Mouse (Mus musculus): ENCODE data around the gene Rbbp8nl.
A peak's percentile ranks its signal among the peaks of the same experiment; 100 is the strongest.
"Not testable (repeated sequence)": the region's sequence is repeated elsewhere in the genome, so short reads cannot be mapped to it uniquely, and the experiment has no call there.

Rbbp8nl gene

DNA sequence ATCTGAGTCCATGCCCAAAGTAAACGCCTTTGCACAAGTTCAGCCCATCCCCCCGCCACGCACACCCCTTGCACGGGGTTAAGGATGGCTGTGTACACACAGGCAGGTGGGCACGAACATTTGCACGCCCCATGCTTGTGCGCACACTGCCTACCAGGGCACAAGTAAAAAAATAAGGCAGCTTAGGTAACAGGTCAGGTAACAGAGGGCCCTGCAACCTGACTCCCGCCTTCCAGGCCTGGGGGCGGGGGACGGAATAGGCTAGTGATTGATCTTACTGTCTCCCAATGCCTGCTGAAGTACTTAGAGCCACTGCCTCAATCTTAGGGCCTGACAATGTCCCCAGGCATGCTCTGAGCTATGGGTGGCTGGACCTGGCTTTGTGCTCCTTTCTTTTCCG is 713 bp downstream of the Rbbp8nl start:
- no peak for DNase-seq (ENCODE audit: inconsistent ontology term)

GRCm38 (mm10) chr2:180279321-180279720 is 10.4 kb downstream of the Rbbp8nl start:
- DNase-seq (ENCODE audit: inconsistent ontology term): no peak

DNA sequence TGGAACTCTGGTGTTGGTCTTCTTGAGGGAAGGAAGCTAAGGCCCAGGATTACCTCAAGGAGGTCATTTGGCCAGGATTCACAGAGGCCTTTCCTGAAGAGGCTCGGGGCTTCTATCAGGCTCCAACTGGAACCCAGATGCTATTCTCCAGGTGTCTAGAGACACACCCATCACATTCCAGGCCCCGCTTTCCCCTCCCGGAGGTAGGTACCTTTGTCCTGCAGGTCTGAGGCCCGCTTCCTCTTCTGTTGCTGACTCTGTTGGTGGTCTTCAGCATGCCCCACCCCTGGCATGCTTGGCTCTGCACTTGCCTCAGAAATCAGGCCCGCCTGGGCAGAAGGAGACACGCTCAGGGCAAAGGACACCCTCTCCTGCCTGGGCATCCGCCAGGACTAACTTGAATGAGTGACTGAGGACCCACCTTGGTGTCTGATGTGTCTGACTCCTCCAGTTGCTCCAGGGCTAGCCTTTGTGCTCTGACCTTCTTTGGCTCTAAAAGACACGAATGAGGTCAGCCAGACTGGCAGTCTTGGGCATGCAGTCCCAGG is 11.8 kb downstream of the Rbbp8nl start:
- no peak for DNase-seq (ENCODE audit: inconsistent ontology term)

- DNase-seq (ENCODE audit: inconsistent ontology term): no peak
Observed at GRCm38 (mm10) chr2:180276851-180277259, 12.8 kb downstream of the Rbbp8nl start.

- no peak for DNase-seq (ENCODE audit: inconsistent ontology term)
Observed at GRCm38 (mm10) chr2:180276385-180276784, 13.3 kb downstream of the Rbbp8nl start.

- DNase-seq (ENCODE audit: inconsistent ontology term): peak; percentile 80
Observed at GRCm38 (mm10) chr2:180275836-180276235, 13.8 kb downstream of the Rbbp8nl start.

- DNase-seq (ENCODE audit: inconsistent ontology term): no peak
Observed at GRCm38 (mm10) chr2:180274523-180274922, 15.2 kb downstream of the Rbbp8nl start.

DNA sequence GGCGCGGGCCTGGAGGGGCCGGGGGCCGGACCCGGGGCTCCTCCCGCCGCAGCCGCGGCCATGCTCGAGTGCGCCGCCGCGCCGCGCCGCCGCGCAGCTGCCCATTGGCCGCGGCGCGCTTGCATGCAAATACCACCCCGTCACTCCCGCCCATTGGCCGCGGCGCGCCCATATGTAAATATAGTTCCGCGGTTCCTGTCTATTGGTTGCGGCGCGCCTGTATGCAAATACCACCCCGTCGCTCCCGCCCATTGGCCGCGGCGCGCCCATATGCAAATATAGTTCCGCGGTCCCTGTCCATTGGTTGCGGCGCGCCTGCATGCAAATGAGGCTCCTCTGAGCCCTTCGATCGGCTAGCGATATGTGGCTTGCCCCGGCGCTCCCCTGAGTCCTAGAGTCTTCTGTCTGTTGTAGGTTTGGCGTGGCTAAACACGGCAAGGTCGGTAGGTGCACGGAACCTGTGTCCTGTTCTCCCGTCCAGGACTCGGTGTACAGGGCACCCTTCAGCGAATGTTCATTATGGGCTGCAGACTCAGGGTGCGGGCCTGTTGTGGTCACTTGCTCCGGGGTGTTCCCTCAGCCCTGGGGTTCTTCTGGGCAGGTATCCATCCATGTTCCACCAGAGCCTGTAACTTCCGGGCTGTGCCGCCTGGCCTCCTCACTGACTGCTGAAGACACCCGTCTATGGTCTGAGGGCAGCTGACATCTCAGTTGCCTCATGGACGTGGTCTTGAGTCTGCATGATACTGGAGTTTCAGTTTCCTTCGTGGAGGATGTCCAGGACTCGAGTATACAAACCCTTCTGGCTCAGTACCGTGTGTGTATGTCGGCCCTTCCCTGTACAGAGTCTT is 16.1 kb downstream of the Rbbp8nl start, which contains the start of gene Cables2:
Gene Cables2, minus strand, starts transcription at position 103 of the 851 bp plus-strand sequence.
- DNase-seq (ENCODE audit: inconsistent ontology term): peak; percentile 99

- DNase-seq (ENCODE audit: inconsistent ontology term): no peak
Observed at GRCm38 (mm10) chr2:180272884-180273321, 16.8 kb downstream of the Rbbp8nl start.

DNA sequence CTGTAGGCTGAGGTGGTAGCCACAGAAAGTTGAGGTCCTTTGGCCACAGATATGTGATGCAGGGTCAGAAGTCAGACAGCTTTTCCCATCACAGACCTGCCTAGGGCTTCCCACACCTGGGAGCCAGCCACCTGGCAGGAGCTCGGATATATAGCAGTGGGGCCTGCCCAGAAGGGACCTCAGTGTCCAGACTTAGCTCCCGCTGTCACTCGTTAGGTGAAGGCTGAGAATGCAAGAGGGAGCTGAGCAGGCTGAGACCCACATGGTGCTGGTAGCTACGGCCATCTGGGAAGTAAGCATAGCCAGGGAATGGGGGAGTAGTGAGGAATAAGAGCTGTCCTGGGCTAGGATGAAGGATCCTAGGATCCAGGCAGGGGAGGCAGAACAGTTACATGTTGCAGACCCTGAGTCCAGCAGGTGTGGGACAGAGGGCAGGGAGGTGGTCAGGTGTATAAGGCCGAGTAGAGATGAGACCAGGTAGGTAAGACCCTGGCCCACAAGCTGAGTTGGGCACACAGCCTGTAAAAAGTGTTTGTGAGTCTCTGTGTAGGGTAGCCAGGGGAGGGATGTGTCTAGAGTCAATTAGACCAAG is 17.8 kb downstream of the Rbbp8nl start:
- DNase-seq (ENCODE audit: inconsistent ontology term): no peak

DNA sequence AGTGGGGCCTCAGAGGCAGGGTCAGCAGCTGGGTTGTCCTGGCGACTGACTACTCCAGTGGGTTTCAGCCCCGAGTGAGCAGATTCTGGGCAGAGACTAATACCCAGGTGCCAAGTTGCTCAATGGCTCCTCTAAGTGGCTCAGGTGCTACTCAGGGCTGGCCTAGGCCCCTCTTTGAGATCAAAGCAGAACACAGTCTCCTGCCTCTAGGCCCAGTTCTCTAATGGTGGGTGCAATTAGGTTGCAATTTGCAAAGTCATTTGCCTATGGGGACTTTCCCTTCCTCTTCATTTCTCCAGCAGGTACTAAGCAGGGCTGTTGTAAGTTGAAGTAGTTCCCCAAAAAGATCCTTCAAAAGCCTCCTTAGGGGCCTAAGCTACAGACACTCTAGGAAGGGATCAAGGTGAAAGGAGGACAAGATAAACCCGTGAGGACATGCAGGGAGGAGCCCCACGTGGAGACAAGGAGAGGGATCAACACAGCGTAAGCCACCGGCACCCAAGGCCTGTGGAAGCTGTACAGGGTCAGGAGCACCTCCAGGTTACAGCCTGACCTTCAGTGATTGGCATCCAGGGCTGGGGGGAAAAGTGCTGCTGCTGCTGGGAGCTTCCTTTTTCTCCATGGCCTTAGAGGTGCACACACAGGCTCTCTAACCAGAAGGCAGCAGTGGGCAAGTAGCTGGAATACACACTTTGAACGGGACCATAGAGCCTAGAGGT is 19.0 kb downstream of the Rbbp8nl start:
- DNase-seq (ENCODE audit: inconsistent ontology term): no peak

DNA sequence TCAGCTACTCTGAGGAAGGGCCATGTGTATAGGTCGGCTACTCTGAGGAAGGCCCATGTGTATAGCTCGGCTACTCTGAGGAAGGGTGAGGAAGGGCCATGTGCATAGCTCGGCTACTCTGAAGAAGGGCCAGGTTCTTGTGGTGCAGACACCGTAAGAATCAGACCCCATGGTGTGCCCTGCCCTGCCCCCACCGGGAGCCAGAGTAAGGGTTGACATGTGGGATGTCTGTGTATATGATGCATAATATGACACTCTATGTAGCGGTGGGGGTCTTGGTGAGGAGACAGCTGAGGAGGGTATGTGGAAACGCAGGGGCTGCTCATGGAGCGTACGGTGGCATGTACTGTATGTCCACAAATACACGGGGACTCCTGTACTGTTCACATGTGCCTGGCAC is 20.4 kb downstream of the Rbbp8nl start:
- DNase-seq (ENCODE audit: inconsistent ontology term): no peak

- DNase-seq (ENCODE audit: inconsistent ontology term): no peak
Observed at GRCm38 (mm10) chr2:180267955-180268354, 21.7 kb downstream of the Rbbp8nl start.

DNA sequence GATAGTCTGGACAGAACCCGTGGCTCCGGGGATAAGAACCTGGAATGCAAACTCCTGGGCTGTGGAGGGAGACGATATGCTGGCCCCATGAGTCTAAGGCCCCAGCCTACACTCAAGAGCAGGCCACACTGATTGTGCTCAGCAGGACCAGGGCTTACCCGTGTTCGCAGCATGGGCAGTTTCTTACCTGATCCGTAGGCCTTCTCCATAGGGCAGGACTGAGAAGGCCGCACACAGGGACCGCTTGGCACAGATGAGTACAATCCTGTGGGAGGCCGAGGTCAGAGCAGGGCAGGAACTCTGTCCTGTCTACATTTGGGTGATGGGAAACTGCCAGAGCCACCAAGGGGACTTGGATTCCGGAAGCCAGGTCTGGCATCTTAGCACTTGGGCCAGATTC is 26.8 kb downstream of the Rbbp8nl start:
- DNase-seq (ENCODE audit: inconsistent ontology term): no peak

DNA sequence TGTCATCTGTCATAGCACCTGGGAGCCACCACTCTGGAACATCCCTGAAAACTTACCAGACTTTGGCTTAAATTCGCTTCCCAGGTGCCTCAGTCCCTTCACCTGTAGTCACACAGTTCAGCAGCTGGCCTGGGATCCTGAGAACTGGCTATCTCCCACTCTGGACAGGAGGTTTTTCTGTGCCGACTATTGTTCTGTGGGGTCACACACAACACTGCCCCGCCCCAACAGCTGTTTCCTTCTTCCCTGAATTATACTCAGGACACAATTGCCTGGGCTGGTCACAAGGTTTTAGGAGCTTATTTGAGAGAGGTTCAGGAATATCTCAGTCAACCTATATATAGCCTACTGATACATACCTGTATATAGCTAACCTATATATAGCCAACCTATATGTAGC is 27.2 kb downstream of the Rbbp8nl start:
- DNase-seq (ENCODE audit: inconsistent ontology term): no peak

DNA sequence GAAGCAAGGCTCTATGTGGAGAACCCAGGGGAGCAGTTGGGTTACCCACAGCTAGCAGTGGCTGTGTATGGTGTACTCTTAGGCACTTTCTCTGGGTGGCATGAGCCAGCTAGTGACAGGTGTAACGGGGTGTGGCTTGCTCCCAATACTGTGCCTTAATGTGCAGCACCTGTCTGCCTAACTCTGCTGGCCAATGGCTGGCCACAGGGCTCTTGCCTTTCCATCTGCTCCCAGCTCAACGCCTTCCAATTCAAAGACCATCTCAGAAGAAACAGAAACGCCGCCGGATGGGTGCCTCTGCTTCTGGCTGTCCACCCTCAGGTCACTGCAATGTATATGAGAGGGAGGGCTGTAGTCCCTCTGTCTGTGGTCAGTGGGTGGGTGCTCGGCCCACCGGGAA is 27.8 kb downstream of the Rbbp8nl start:
- DNase-seq (ENCODE audit: inconsistent ontology term): no peak

DNA sequence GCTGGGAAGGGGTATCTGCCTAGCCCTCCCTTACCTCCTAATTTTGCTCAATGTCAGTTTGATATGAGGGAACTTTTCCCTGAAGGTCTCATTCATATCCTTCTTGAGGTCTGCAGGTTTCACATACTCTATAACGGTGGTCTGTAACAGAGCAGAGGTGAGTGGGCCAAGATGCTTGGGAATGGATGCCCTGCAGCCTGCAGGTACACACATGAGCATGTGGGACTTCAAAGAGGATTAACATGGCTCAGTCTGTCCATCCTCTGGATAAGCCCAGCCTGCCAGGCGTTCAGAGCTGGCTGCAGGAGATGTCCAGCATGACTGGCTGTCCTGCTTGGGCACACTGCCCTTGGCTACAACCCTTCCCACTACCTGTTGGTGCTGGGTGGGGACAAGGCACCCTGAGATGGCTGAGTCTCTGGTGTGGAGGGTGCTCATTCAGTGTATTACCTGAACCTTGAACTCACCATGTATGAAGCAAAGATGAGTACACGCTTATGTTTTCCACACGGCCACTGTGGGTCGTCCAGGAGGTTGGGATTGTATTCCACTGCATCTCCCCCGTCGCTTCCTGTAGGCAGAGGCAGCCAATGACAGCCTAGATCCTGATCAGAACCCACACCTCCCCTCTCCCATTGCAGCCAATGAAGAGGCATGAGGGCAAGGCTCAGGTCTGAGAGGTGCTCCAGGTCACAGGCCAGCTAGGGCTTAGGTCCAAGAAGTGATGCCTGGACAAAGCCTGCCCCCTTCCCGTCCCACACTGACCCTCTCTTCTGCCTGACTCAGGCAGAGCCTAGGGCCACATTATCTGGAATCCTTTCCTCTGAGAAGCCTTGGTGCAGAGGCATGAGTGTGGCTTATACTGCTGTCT is 28.8 kb downstream of the Rbbp8nl start:
- DNase-seq (ENCODE audit: inconsistent ontology term): no peak

DNA sequence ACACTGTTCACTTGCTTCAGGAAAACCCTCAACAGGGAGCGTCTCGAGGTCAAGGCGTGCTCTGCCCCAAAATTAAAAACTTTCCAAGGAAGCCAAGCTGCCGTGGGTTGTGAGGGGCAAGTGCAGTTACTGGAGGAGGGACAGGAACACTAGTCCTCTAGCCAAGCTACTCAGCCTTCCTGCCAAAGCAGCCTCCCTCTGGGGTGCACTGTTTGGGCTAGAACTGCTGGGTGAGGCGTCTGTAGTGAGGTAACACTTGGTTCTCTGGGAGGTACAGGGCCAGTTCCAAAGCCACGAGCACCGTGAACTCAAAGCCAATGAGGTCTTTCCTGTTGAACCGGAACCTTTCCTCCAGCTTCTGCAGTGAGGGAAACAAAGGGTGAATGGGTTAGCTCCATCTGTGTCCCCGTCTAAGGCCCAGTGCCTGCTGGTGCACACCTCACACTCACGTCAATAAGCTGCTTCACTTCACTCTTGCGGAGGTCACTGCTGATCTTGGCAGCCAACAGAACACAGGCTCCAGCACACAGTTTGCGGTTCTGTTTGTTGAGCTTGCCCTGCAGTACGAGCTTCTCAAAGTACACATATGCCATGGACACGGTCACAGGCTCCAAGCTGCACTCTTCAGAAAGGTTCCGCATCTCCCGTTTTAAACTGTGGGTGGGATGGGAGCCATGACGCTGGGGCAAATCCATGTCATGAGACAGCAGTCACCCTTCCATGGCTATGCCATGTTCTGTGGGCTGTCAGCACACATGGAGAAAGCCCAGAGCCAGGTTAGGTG is 29.7 kb downstream of the Rbbp8nl start:
- DNase-seq (ENCODE audit: inconsistent ontology term): not testable (repeated sequence)

GRCm38 (mm10) chr2:180258951-180259484 is 30.7 kb downstream of the Rbbp8nl start:
- not testable (repeated sequence) for DNase-seq (ENCODE audit: inconsistent ontology term)

Measured in Muller cell, postnatal 12 days (primary cell).